Mouse (Mus musculus): Measurements from ENCODE around the gene 1110017D15Rik. TPM values are rescaled to one million over a fixed set of nuclear protein-coding genes. Genes with fewer than 3 reads are reported as not detected.

The 1110017D15Rik gene
- total RNA-seq (2021), result not detected

- no peak for DNase-seq
These were observed at the start of gene 1110017D15Rik for GRCm38 (mm10) chr4:41517233-41517632. Gene 1110017D15Rik (minus strand): TSS chr4:41517333.

GRCm38 (mm10) chr4:41566123-41566522 is 49.0 kb upstream of the 1110017D15Rik start:
- peak; percentile 25 for DNase-seq

- DNase-seq, result no peak
These were observed 46.2 kb upstream of the 1110017D15Rik start for GRCm38 (mm10) chr4:41563297-41563696.

- DNase-seq, result no peak
These were observed 40.0 kb upstream of the 1110017D15Rik start for GRCm38 (mm10) chr4:41557092-41557491.

GRCm38 (mm10) chr4:41556311-41556953 is 39.3 kb upstream of the 1110017D15Rik start:
- no peak for DNase-seq

- DNase-seq, result peak; percentile 73
These were observed 38.0 kb upstream of the 1110017D15Rik start for GRCm38 (mm10) chr4:41554994-41555663.

- DNase-seq, result no peak
These were observed 36.0 kb upstream of the 1110017D15Rik start for GRCm38 (mm10) chr4:41553116-41553515.

- peak; percentile 82 for DNase-seq
These were observed 35.4 kb upstream of the 1110017D15Rik start for GRCm38 (mm10) chr4:41552529-41552928.

- no peak for DNase-seq
These were observed 30.0 kb upstream of the 1110017D15Rik start for GRCm38 (mm10) chr4:41547086-41547485.

- peak; percentile 70 for DNase-seq
These were observed 28.9 kb upstream of the 1110017D15Rik start for GRCm38 (mm10) chr4:41545985-41546384.

GRCm38 (mm10) chr4:41542136-41542535 is 25.0 kb upstream of the 1110017D15Rik start:
- no peak for DNase-seq

- no peak for DNase-seq
These were observed 17.7 kb upstream of the 1110017D15Rik start for GRCm38 (mm10) chr4:41534866-41535265.

GRCm38 (mm10) chr4:41532420-41532819 is 15.3 kb upstream of the 1110017D15Rik start:
- peak; percentile 57 for DNase-seq

- DNase-seq, result peak; percentile 47
These were observed 10.9 kb upstream of the 1110017D15Rik start for GRCm38 (mm10) chr4:41527996-41528395.

- no peak for DNase-seq
These were observed 9.9 kb upstream of the 1110017D15Rik start for GRCm38 (mm10) chr4:41527076-41527475.

- DNase-seq, result no peak
These were observed 9.4 kb upstream of the 1110017D15Rik start for GRCm38 (mm10) chr4:41526553-41526952.

- no peak for DNase-seq
These were observed 7.7 kb upstream of the 1110017D15Rik start for GRCm38 (mm10) chr4:41524829-41525228.

GRCm38 (mm10) chr4:41523839-41524238 is 6.7 kb upstream of the 1110017D15Rik start:
- no peak for DNase-seq

- peak; percentile 37 for DNase-seq
These were observed 5.7 kb upstream of the 1110017D15Rik start for GRCm38 (mm10) chr4:41522788-41523187.

GRCm38 (mm10) chr4:41522136-41522535 is 5.0 kb upstream of the 1110017D15Rik start:
- DNase-seq, result no peak

GRCm38 (mm10) chr4:41520641-41521040 is 3.5 kb upstream of the 1110017D15Rik start:
- DNase-seq, result no peak

GRCm38 (mm10) chr4:41519195-41519594 is 2.1 kb upstream of the 1110017D15Rik start:
- no peak for DNase-seq

GRCm38 (mm10) chr4:41518349-41518748 is 1.2 kb upstream of the 1110017D15Rik start:
- DNase-seq, result no peak

GRCm38 (mm10) chr4:41513714-41514113 is 3.4 kb downstream of the 1110017D15Rik start:
- no peak for DNase-seq

Data from heart, postnatal 4 days (tissue).